Mouse (Mus musculus) fibroblast of lung, adult 2 months (primary cell): Measurements from ENCODE around the gene Crybg2.

Source experiments
- DNase-seq: peaks from one replicate; pipeline ENCODE4 v3.0.0-alpha.2; 2011; ENCODE audit warnings: low read depth

Crybg2 gene

GRCm38 (mm10) chr4:134094923-134095547 lies 34.4 kb downstream of the Crybg2 start, which contains the start of gene Cd52:
Gene Cd52 (minus strand): TSS chr4:134095082.
- no peak for DNase-seq

GRCm38 (mm10) chr4:134096120-134096519 lies 35.5 kb downstream of the Crybg2 start:
- no peak for DNase-seq

- DNase-seq = no peak
Observed at GRCm38 (mm10) chr4:134097015-134097608, 36.5 kb downstream of the Crybg2 start.

GRCm38 (mm10) chr4:134098628-134099027 lies 38.0 kb downstream of the Crybg2 start:
- DNase-seq = no peak

GRCm38 (mm10) chr4:134100245-134100644 lies 39.6 kb downstream of the Crybg2 start:
- DNase-seq = no peak

- peak; percentile 76 for DNase-seq
Observed at GRCm38 (mm10) chr4:134101979-134102741, 41.5 kb downstream of the Crybg2 start, which contains the start of gene Ubxn11. Gene Ubxn11 (plus strand): TSS chr4:134102570.

- DNase-seq = no peak
Observed at GRCm38 (mm10) chr4:134102742-134103119, 42.1 kb downstream of the Crybg2 start.

- no peak for DNase-seq
Observed at GRCm38 (mm10) chr4:134106105-134106504, 45.5 kb downstream of the Crybg2 start.

- DNase-seq = no peak
Observed at GRCm38 (mm10) chr4:134107730-134108129, 47.1 kb downstream of the Crybg2 start.

GRCm38 (mm10) chr4:134108196-134108595 lies 47.6 kb downstream of the Crybg2 start:
- DNase-seq = no peak

- no peak for DNase-seq
Observed at GRCm38 (mm10) chr4:134110653-134111052, 50.0 kb downstream of the Crybg2 start.

- no peak for DNase-seq
Observed at GRCm38 (mm10) chr4:134112403-134112802, 51.8 kb downstream of the Crybg2 start.

- DNase-seq = no peak
Observed at GRCm38 (mm10) chr4:134113356-134113994, 52.9 kb downstream of the Crybg2 start.

- DNase-seq = no peak
Observed at GRCm38 (mm10) chr4:134114038-134114437, 53.4 kb downstream of the Crybg2 start.

GRCm38 (mm10) chr4:134115215-134116144 lies 54.9 kb downstream of the Crybg2 start:
- DNase-seq = no peak

- no peak for DNase-seq
Observed at GRCm38 (mm10) chr4:134116501-134116900, 55.9 kb downstream of the Crybg2 start.

GRCm38 (mm10) chr4:134117012-134117411 lies 56.4 kb downstream of the Crybg2 start:
- DNase-seq = no peak

- DNase-seq = no peak
Observed at GRCm38 (mm10) chr4:134118126-134118800, 57.6 kb downstream of the Crybg2 start.

GRCm38 (mm10) chr4:134119042-134119441 lies 58.4 kb downstream of the Crybg2 start:
- DNase-seq = no peak

- DNase-seq = no peak
Observed at GRCm38 (mm10) chr4:134119644-134120043, 59.0 kb downstream of the Crybg2 start.
